Mouse (Mus musculus) CH12.LX (cell line): ENCODE data around the gene Cept1. TPM values are rescaled to one million over a fixed set of nuclear protein-coding genes. Genes with fewer than 3 reads are reported as not detected.
A peak's percentile ranks its signal among the peaks of the same experiment; 100 is the strongest.

Experiments used
- DNase-seq: peaks from one replicate; pipeline ENCODE4 v3.0.0-alpha.2; 2013; ENCODE audit errors: extremely low read depth
- H3K27ac ChIP-seq: 2 replicates; pipeline ENCODE4 v1.5.1; 2012; ENCODE audit warnings: low read depth, mild to moderate bottlenecking, control low read depth, moderate library complexity; ENCODE audit not compliant: insufficient read depth
- H3K27me3 ChIP-seq: replicated peaks from 2 replicates; pipeline ENCODE3; 2012; ENCODE audit warnings: inconsistent platforms
- H3K36me3 ChIP-seq, 2 experiments: replicated peaks in 1 of 2; 2 replicates each; pipeline versions ENCODE3 to v1.6.1; 2012; ENCODE audit warnings: inconsistent platforms in 1 of 2, low read length in 1 of 2, mild to moderate bottlenecking in 1 of 2, mixed read lengths in 1 of 2, moderate library complexity in 1 of 2; ENCODE audit not compliant: control insufficient read depth in 1 of 2, insufficient read depth in 1 of 2
- H3K4me1 ChIP-seq, 2 experiments: 2 replicates each; pipeline ENCODE4 v1.6.1; 2012; ENCODE audit warnings: inconsistent platforms in 1 of 2, moderate library complexity in 1 of 2; ENCODE audit not compliant: insufficient read depth in 2 of 2, control insufficient read depth in 1 of 2
- H3K4me2 ChIP-seq: 2 replicates; pipeline ENCODE4 v1.6.1; 2012; ENCODE audit warnings: low read depth, mild to moderate bottlenecking, control low read depth; ENCODE audit not compliant: poor library complexity, insufficient read depth, severe bottlenecking
- H3K4me3 ChIP-seq, 3 experiments: fragments of 150-350 bp in 1 of 3; sonication (generic) in 1 of 3; replicated peaks in 1 of 3; 2 replicates each; pipeline versions ENCODE3 to v1.5.1; 2011 to 2012; ENCODE audit warnings: low read depth in 2 of 3, low read length in 2 of 3, mild to moderate bottlenecking in 2 of 3, moderate library complexity in 2 of 3, control low read depth in 1 of 3, improper control_type of control experiment in 1 of 3, inconsistent platforms in 1 of 3, mixed read lengths in 1 of 3; ENCODE audit not compliant: poor library complexity in 1 of 3
- H3K79me2 ChIP-seq: replicated peaks from 2 replicates; pipeline ENCODE4 v1.6.1; 2012; ENCODE audit warnings: mild to moderate bottlenecking, moderate library complexity; ENCODE audit not compliant: control insufficient read depth, poor library complexity, insufficient read depth, severe bottlenecking; ENCODE audit errors: extremely low read depth
- H3K9ac ChIP-seq: 2 replicates; pipeline ENCODE4 v1.6.1; 2012; ENCODE audit warnings: low read depth, mild to moderate bottlenecking, control low read depth, moderate library complexity; ENCODE audit not compliant: insufficient read depth
- H3K9me3 ChIP-seq: replicated peaks from 2 replicates; pipeline ENCODE3; 2012; ENCODE audit warnings: low read length, inconsistent platforms, mixed read lengths
- CHD1 ChIP-seq: IDR thresholded peaks from 2 replicates; pipeline ENCODE4 v1.6.1; 2012; ENCODE audit warnings: low read depth, low read length, improper control_type of control experiment, inconsistent platforms
- CHD2 ChIP-seq: IDR thresholded peaks from 2 replicates; pipeline ENCODE4 v1.6.1; 2011; ENCODE audit warnings: low read length, improper control_type of control experiment
- CTCF ChIP-seq, 2 experiments: IDR thresholded peaks in 1 of 2; conservative IDR thresholded peaks in 1 of 2; 2 replicates each; pipeline ENCODE4 v1.5.1; 2011 to 2012; ENCODE audit warnings: low read depth in 2 of 2, low read length in 2 of 2, improper control_type of control experiment in 1 of 2, inconsistent platforms in 1 of 2, mild to moderate bottlenecking in 1 of 2, moderate library complexity in 1 of 2
- ELF1 ChIP-seq: IDR thresholded peaks from 2 replicates; pipeline ENCODE4 v1.6.1; 2014; ENCODE audit warnings: low read depth, mild to moderate bottlenecking, inconsistent platforms, low read length, improper control_type of control experiment
- EP300 ChIP-seq: IDR thresholded peaks from 2 replicates; pipeline ENCODE4 v1.6.1; 2011; ENCODE audit warnings: low read length, improper control_type of control experiment
- ETS1 ChIP-seq: conservative IDR thresholded peaks from 2 replicates; pipeline ENCODE4 v1.6.1; 2012; ENCODE audit warnings: low read depth, mild to moderate bottlenecking, inconsistent platforms, low read length, improper control_type of control experiment, moderate library complexity
- GABPA ChIP-seq: IDR thresholded peaks from 2 replicates; pipeline ENCODE4 v1.6.1; 2012; ENCODE audit warnings: low read depth, low read length, improper control_type of control experiment, inconsistent platforms; ENCODE audit not compliant: insufficient replicate concordance
- IRF4 ChIP-seq: IDR thresholded peaks from 2 replicates; pipeline ENCODE4 v1.6.1; 2014; ENCODE audit warnings: low read depth, mild to moderate bottlenecking, inconsistent platforms, low read length, improper control_type of control experiment
- JUN ChIP-seq: IDR thresholded peaks from 2 replicates; pipeline ENCODE4 v1.6.1; 2011; ENCODE audit warnings: low read depth, mild to moderate bottlenecking, low read length, improper control_type of control experiment, moderate library complexity; ENCODE audit not compliant: insufficient read depth
- JUND ChIP-seq: conservative IDR thresholded peaks from 2 replicates; pipeline ENCODE4 v1.6.1; 2011; ENCODE audit warnings: low read depth, low read length, improper control_type of control experiment
- KAT2A ChIP-seq: IDR thresholded peaks from 2 replicates; pipeline ENCODE4 v1.6.1; 2012; ENCODE audit warnings: low read length, improper control_type of control experiment, inconsistent platforms; ENCODE audit not compliant: insufficient replicate concordance
- MAX ChIP-seq: IDR thresholded peaks from 2 replicates; pipeline ENCODE4 v1.6.1; 2011; ENCODE audit warnings: low read length, improper control_type of control experiment
- MAZ ChIP-seq: IDR thresholded peaks from 2 replicates; pipeline ENCODE4 v1.6.1; 2012; ENCODE audit warnings: low read depth, mild to moderate bottlenecking, inconsistent platforms, low read length, improper control_type of control experiment, moderate library complexity
- MEF2A ChIP-seq: IDR thresholded peaks from 2 replicates; pipeline ENCODE4 v1.6.1; 2014; ENCODE audit warnings: low read depth, mild to moderate bottlenecking, inconsistent platforms, low read length, improper control_type of control experiment, borderline replicate concordance
- MXI1 ChIP-seq: IDR thresholded peaks from 2 replicates; pipeline ENCODE4 v1.6.1; 2011; ENCODE audit warnings: mild to moderate bottlenecking, low read depth, low read length, improper control_type of control experiment
- MYC ChIP-seq: IDR thresholded peaks from 2 replicates; pipeline ENCODE4 v1.6.1; 2011; ENCODE audit warnings: low read depth, mild to moderate bottlenecking, improper control_type of control experiment, low read length
- NELFE ChIP-seq: IDR thresholded peaks from 2 replicates; pipeline ENCODE4 v1.6.1; 2011; ENCODE audit warnings: low read depth, low read length, improper control_type of control experiment
- NRF1 ChIP-seq: IDR thresholded peaks from 2 replicates; pipeline ENCODE4 v1.6.1; 2014; ENCODE audit warnings: low read depth, mild to moderate bottlenecking, inconsistent platforms, low read length, improper control_type of control experiment, moderate library complexity
- PAX5 ChIP-seq: IDR thresholded peaks from 2 replicates; pipeline ENCODE4 v1.6.1; 2012; ENCODE audit warnings: low read length, inconsistent platforms, mixed read lengths
- POLR2A ChIP-seq: IDR thresholded peaks from 2 replicates; pipeline ENCODE4 v1.6.1; 2011; ENCODE audit warnings: low read depth, mild to moderate bottlenecking, improper control_type of control experiment, low read length
- POLR2AphosphoS2 ChIP-seq: IDR thresholded peaks from 2 replicates; pipeline ENCODE4 v1.6.1; 2011; ENCODE audit warnings: low read depth, low read length, improper control_type of control experiment
- RAD21 ChIP-seq: IDR thresholded peaks from 2 replicates; pipeline ENCODE4 v1.6.1; 2011; ENCODE audit warnings: low read depth, mild to moderate bottlenecking, low read length, improper control_type of control experiment, moderate library complexity
- TBP ChIP-seq: conservative IDR thresholded peaks from 2 replicates; pipeline ENCODE4 v1.6.1; 2011; ENCODE audit warnings: low read depth, low read length, improper control_type of control experiment
- TCF12 ChIP-seq: IDR thresholded peaks from 2 replicates; pipeline ENCODE4 v1.6.1; 2014; ENCODE audit warnings: low read depth, mild to moderate bottlenecking, inconsistent platforms, low read length, improper control_type of control experiment
- UBTF ChIP-seq: IDR thresholded peaks from 2 replicates; pipeline ENCODE4 v1.6.1; 2012; ENCODE audit warnings: low read depth, mild to moderate bottlenecking, inconsistent platforms, low read length, improper control_type of control experiment, moderate library complexity
- USF1 ChIP-seq: IDR thresholded peaks from 2 replicates; pipeline ENCODE4 v1.6.1; 2014; ENCODE audit warnings: low read depth, mild to moderate bottlenecking, inconsistent platforms, low read length, improper control_type of control experiment
- ZKSCAN1 ChIP-seq: IDR thresholded peaks from 2 replicates; pipeline ENCODE4 v1.6.1; 2012; ENCODE audit warnings: low read depth, inconsistent platforms, low read length, improper control_type of control experiment, borderline replicate concordance
- ZMIZ1 ChIP-seq: IDR thresholded peaks from 2 replicates; pipeline ENCODE4 v1.6.1; 2012; ENCODE audit warnings: low read depth, mild to moderate bottlenecking, inconsistent platforms, low read length, improper control_type of control experiment
- ZNF384 ChIP-seq: IDR thresholded peaks from 2 replicates; pipeline ENCODE4 v1.6.1; 2012; ENCODE audit warnings: low read depth, low read length, improper control_type of control experiment, inconsistent platforms
- dilution Hi-C: fragments of 300-500 bp; cut with MboI; formaldehyde crosslinking; loops from 2 replicates; pipeline ENCODE4 v1.14.3; 2020; ENCODE audit warnings: low sequenced_read_pairs; ENCODE audit not compliant: extremely low pct_unique_long_range_greater_than_20kb, extremely low pct_ligation_motif_present
- in situ Hi-C: fragments of 300-500 bp; cut with MboI; formaldehyde crosslinking; loops from 3 replicates; pipeline ENCODE4 v1.14.3; 2019; ENCODE audit warnings: low sequenced_read_pairs, low pct_ligation_motif_present, low pct_unique_long_range_greater_than_20kb, mixed read lengths
- polyA plus RNA-seq: library from polyadenylated mRNA; unstranded; fragments of >175 nt; gene quantifications from 2 replicates; pipeline ENCODE4 v1.2.1, GENCODE M21; 2012; ENCODE audit warnings: low read depth; ENCODE audit not compliant: insufficient read length
- total RNA-seq, 2 experiments: library from RNA; depleted of rRNA; stranded (reverse); fragments of 300-350 nt in 1 of 2; fragments of >200 nt in 1 of 2; gene quantifications; 2 replicates each; pipeline ENCODE4 v1.2.3; 2012 to 2014

Cept1 gene
- total and polyA plus RNA-seq, 3 experiments, result 27.7 to 73.8 (median 32.7) TPM

DNA sequence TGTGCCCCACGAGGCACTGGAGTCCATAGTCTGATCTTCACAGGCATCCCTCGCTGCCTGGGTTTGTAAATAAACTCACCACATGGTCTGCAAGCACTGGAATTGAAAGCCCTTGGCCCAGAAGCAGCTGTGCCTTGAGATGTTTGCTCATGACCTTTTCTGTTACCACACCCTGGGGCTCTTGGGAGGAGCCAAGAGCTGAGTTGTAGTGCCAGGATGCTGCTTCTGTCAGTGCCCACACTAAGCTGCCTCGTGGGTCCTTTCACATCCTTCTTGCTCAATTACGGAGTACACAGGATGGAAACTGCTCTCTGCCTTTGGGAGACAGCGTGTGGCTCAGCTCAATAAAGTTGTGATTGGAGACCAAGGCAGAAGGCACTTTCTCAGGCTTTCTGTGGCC lies 61.8 kb downstream of the Cept1 start (continued):
- TF ChIP-seq ZMIZ1 (peak; percentile 57; the same call in 1 of the 2 replicates), IRF4 (no peak), MAX (peak; percentile 63)

DNA sequence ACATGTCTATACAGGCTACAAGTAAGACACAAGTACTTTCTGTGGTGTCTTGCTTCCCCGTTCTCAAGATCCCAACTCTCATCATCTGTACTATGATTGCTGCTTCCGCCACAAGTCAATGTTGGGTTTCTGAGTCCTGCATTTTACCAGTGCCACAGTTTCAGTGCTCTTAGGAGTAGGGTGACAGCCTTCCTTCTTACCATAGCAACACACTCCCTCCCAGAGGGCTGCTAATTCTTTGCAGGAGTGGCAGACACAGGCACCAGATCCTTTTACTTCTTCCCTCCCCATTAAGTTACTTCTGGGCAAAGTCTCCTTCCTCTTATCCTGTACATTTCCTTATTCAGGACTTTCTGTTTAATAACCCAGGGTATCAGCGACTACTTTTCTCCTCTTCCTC lies 62.7 kb downstream of the Cept1 start:
- Histone ChIP-seq H3K79me2 (peaks cover 13% of the 10 kb centered on the region), H3K36me3 (peaks cover 12 to 50% of the 10 kb centered on the region in 2 experiments), H3K4me3 (peak overlapping the region; percentile 64 to 74 (median 70)), H3K9me3 (no peaks in the 10 kb centered on the region), H3K9ac (peak overlapping the region; percentile 79), H3K27me3 (no peaks in the 10 kb centered on the region), H3K4me2 (peak overlapping the region; percentile 96; the same call in 1 of the 2 replicates), H3K27ac (peak overlapping the region; percentile 80), H3K4me1 (peaks cover 7 to 43% of the 10 kb centered on the region in 2 experiments)
- in situ Hi-C loops, result loop anchor here (25.0 kb wide), 1 partner anchor 402 kb away; no protein-coding TSS in a partner anchor
- dilution Hi-C loops, result no loop called here
- TF ChIP-seq ETS1, result no peak
- TF ChIP-seq CHD1, result peak; percentile 18; the same call in 1 of the 2 replicates
- DNase-seq, result no peak

DNA sequence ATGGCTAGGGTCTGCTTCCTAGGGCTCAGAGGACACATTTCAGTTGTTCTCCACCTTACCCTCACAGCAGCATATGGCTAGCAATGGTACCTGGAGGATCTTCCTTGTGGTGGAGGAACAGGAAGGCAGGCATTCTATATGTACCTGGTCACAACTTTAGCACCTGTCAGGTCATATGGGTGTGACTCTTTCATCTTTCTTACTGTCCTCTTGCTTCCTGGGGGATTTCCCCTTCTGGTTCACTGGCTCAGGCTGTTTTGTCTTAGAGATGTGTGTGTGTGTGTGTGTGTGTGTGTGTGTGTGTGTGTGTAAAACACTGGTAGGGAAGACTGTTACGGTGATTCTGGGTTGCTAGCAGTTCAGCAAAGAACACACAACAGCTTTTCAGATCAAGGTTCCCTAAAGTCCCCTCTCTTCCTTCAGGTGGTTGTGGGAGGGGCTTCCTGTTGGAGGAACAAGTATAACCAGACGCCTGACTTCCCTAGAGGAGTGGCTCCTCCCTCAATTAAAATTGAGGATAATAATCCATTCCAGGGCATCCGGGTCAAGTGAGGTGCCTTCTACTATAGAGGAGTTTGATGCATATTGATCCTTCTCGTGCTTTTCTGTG lies 63.7 kb downstream of the Cept1 start:
- Histone ChIP-seq H3K27me3 (no peaks in the 10 kb centered on the region), H3K9ac (peak overlapping the region; percentile 79), H3K27ac (peak overlapping the region; percentile 80), H3K36me3 (peaks cover 12 to 44% of the 10 kb centered on the region in 2 experiments), H3K4me2 (peak overlapping the region; percentile 96), H3K79me2 (peaks cover 13% of the 10 kb centered on the region), H3K4me3 (peak overlapping the region; percentile 64 to 74 (median 70)), H3K4me1 (peaks cover 7 to 43% of the 10 kb centered on the region in 2 experiments), H3K9me3 (no peaks in the 10 kb centered on the region)
- peak; percentile 73 for DNase-seq
- dilution Hi-C loops, result no loop called here
- in situ Hi-C loops, result loop anchor here (25.0 kb wide), 1 partner anchor 403 kb away; no protein-coding TSS in a partner anchor
- no peak for TF ChIP-seq CHD2
- TF ChIP-seq MXI1, result no peak
- TF ChIP-seq KAT2A, result no peak
- TF ChIP-seq MEF2A, result peak; percentile 50; the same call in 1 of the 2 replicates
- TF ChIP-seq ZNF384, result no peak; the same call in 1 of the 2 replicates
- TF ChIP-seq JUND, result no peak
- TF ChIP-seq IRF4, result peak; percentile 41; the same call in 1 of the 2 replicates
- 0 out of 2 replicates have a peak, but pooled peaks have one; percentile 18 for TF ChIP-seq JUN
- TF ChIP-seq MYC, result 0 out of 2 replicates have a peak, but pooled peaks have one; percentile 27
- no peak for TF ChIP-seq ZMIZ1
- no peak for TF ChIP-seq NELFE
- no peak for TF ChIP-seq CTCF (conservative IDR thresholded peaks at IDR 0.05 in 1 of 2, IDR thresholded peaks at IDR 0.05 in 1 of 2; ENCODE audit: low read depth in 2 of 2, low read length in 2 of 2)
- no peak for TF ChIP-seq UBTF
- TF ChIP-seq POLR2A, result no peak
- no peak for TF ChIP-seq NRF1
- no peak for TF ChIP-seq POLR2AphosphoS2
- TF ChIP-seq TCF12, result peak; percentile 16; the same call in 1 of the 2 replicates
- TF ChIP-seq ELF1, result peak; percentile 75
- no peak for TF ChIP-seq GABPA
- TF ChIP-seq PAX5, result no peak
- TF ChIP-seq TBP, result no peak
- TF ChIP-seq USF1, result no peak
- no peak for TF ChIP-seq MAZ
- peak; percentile 47; the same call in 1 of the 2 replicates for TF ChIP-seq EP300
- TF ChIP-seq RAD21, result no peak
- no peak for TF ChIP-seq ZKSCAN1
- no peak; the same call in 1 of the 2 replicates for TF ChIP-seq ETS1
